Mouse (Mus musculus) CH12.LX (cell line): ENCODE measurements around the gene Pak4. TPM values are rescaled to one million over a fixed set of nuclear protein-coding genes. Genes with fewer than 3 reads are reported as not detected.

Experiments used
- DNase-seq: peaks from one replicate; pipeline ENCODE4 v3.0.0-alpha.2; 2013; ENCODE audit errors: extremely low read depth
- H3K27ac ChIP-seq: 2 replicates; pipeline ENCODE4 v1.5.1; 2012; ENCODE audit warnings: low read depth, mild to moderate bottlenecking, control low read depth, moderate library complexity; ENCODE audit not compliant: insufficient read depth
- H3K27me3 ChIP-seq: replicated peaks from 2 replicates; pipeline ENCODE3; 2012; ENCODE audit warnings: inconsistent platforms
- H3K36me3 ChIP-seq, 2 experiments: replicated peaks in 1 of 2; 2 replicates each; pipeline versions ENCODE3 to v1.6.1; 2012; ENCODE audit warnings: inconsistent platforms in 1 of 2, low read length in 1 of 2, mild to moderate bottlenecking in 1 of 2, mixed read lengths in 1 of 2, moderate library complexity in 1 of 2; ENCODE audit not compliant: control insufficient read depth in 1 of 2, insufficient read depth in 1 of 2
- H3K4me1 ChIP-seq, 2 experiments: 2 replicates each; pipeline ENCODE4 v1.6.1; 2012; ENCODE audit warnings: inconsistent platforms in 1 of 2, moderate library complexity in 1 of 2; ENCODE audit not compliant: insufficient read depth in 2 of 2, control insufficient read depth in 1 of 2
- H3K4me2 ChIP-seq: 2 replicates; pipeline ENCODE4 v1.6.1; 2012; ENCODE audit warnings: low read depth, mild to moderate bottlenecking, control low read depth; ENCODE audit not compliant: poor library complexity, insufficient read depth, severe bottlenecking
- H3K4me3 ChIP-seq, 3 experiments: fragments of 150-350 bp in 1 of 3; sonication (generic) in 1 of 3; replicated peaks in 1 of 3; 2 replicates each; pipeline versions ENCODE3 to v1.5.1; 2011 to 2012; ENCODE audit warnings: low read depth in 2 of 3, low read length in 2 of 3, mild to moderate bottlenecking in 2 of 3, moderate library complexity in 2 of 3, control low read depth in 1 of 3, improper control_type of control experiment in 1 of 3, inconsistent platforms in 1 of 3, mixed read lengths in 1 of 3; ENCODE audit not compliant: poor library complexity in 1 of 3
- H3K79me2 ChIP-seq: replicated peaks from 2 replicates; pipeline ENCODE4 v1.6.1; 2012; ENCODE audit warnings: mild to moderate bottlenecking, moderate library complexity; ENCODE audit not compliant: control insufficient read depth, poor library complexity, insufficient read depth, severe bottlenecking; ENCODE audit errors: extremely low read depth
- H3K9ac ChIP-seq: 2 replicates; pipeline ENCODE4 v1.6.1; 2012; ENCODE audit warnings: low read depth, mild to moderate bottlenecking, control low read depth, moderate library complexity; ENCODE audit not compliant: insufficient read depth
- H3K9me3 ChIP-seq: replicated peaks from 2 replicates; pipeline ENCODE3; 2012; ENCODE audit warnings: low read length, inconsistent platforms, mixed read lengths
- BHLHE40 ChIP-seq: IDR thresholded peaks from 2 replicates; pipeline ENCODE4 v1.6.1; 2011; ENCODE audit warnings: mild to moderate bottlenecking, low read depth, low read length, improper control_type of control experiment
- CHD1 ChIP-seq: IDR thresholded peaks from 2 replicates; pipeline ENCODE4 v1.6.1; 2012; ENCODE audit warnings: low read depth, low read length, improper control_type of control experiment, inconsistent platforms
- CHD2 ChIP-seq: IDR thresholded peaks from 2 replicates; pipeline ENCODE4 v1.6.1; 2011; ENCODE audit warnings: low read length, improper control_type of control experiment
- E2F4 ChIP-seq: IDR thresholded peaks from 2 replicates; pipeline ENCODE4 v1.6.1; 2011; ENCODE audit warnings: low read depth, low read length, improper control_type of control experiment; ENCODE audit not compliant: insufficient replicate concordance
- EP300 ChIP-seq: IDR thresholded peaks from 2 replicates; pipeline ENCODE4 v1.6.1; 2011; ENCODE audit warnings: low read length, improper control_type of control experiment
- ETS1 ChIP-seq: conservative IDR thresholded peaks from 2 replicates; pipeline ENCODE4 v1.6.1; 2012; ENCODE audit warnings: low read depth, mild to moderate bottlenecking, inconsistent platforms, low read length, improper control_type of control experiment, moderate library complexity
- GABPA ChIP-seq: IDR thresholded peaks from 2 replicates; pipeline ENCODE4 v1.6.1; 2012; ENCODE audit warnings: low read depth, low read length, improper control_type of control experiment, inconsistent platforms; ENCODE audit not compliant: insufficient replicate concordance
- HCFC1 ChIP-seq: IDR thresholded peaks from 2 replicates; pipeline ENCODE4 v1.6.1; 2012; ENCODE audit warnings: low read depth, mild to moderate bottlenecking, inconsistent platforms, low read length, improper control_type of control experiment
- IRF4 ChIP-seq: IDR thresholded peaks from 2 replicates; pipeline ENCODE4 v1.6.1; 2014; ENCODE audit warnings: low read depth, mild to moderate bottlenecking, inconsistent platforms, low read length, improper control_type of control experiment
- JUND ChIP-seq: conservative IDR thresholded peaks from 2 replicates; pipeline ENCODE4 v1.6.1; 2011; ENCODE audit warnings: low read depth, low read length, improper control_type of control experiment
- KAT2A ChIP-seq: IDR thresholded peaks from 2 replicates; pipeline ENCODE4 v1.6.1; 2012; ENCODE audit warnings: low read length, improper control_type of control experiment, inconsistent platforms; ENCODE audit not compliant: insufficient replicate concordance
- MAFK ChIP-seq: IDR thresholded peaks from 2 replicates; pipeline ENCODE4 v1.6.1; 2011; ENCODE audit warnings: low read length, improper control_type of control experiment; ENCODE audit not compliant: insufficient replicate concordance
- MAZ ChIP-seq: IDR thresholded peaks from 2 replicates; pipeline ENCODE4 v1.6.1; 2012; ENCODE audit warnings: low read depth, mild to moderate bottlenecking, inconsistent platforms, low read length, improper control_type of control experiment, moderate library complexity
- MEF2A ChIP-seq: IDR thresholded peaks from 2 replicates; pipeline ENCODE4 v1.6.1; 2014; ENCODE audit warnings: low read depth, mild to moderate bottlenecking, inconsistent platforms, low read length, improper control_type of control experiment, borderline replicate concordance
- MXI1 ChIP-seq: IDR thresholded peaks from 2 replicates; pipeline ENCODE4 v1.6.1; 2011; ENCODE audit warnings: mild to moderate bottlenecking, low read depth, low read length, improper control_type of control experiment
- NRF1 ChIP-seq: IDR thresholded peaks from 2 replicates; pipeline ENCODE4 v1.6.1; 2014; ENCODE audit warnings: low read depth, mild to moderate bottlenecking, inconsistent platforms, low read length, improper control_type of control experiment, moderate library complexity
- PAX5 ChIP-seq: IDR thresholded peaks from 2 replicates; pipeline ENCODE4 v1.6.1; 2012; ENCODE audit warnings: low read length, inconsistent platforms, mixed read lengths
- RAD21 ChIP-seq: IDR thresholded peaks from 2 replicates; pipeline ENCODE4 v1.6.1; 2011; ENCODE audit warnings: low read depth, mild to moderate bottlenecking, low read length, improper control_type of control experiment, moderate library complexity
- RCOR1 ChIP-seq: conservative IDR thresholded peaks from 2 replicates; pipeline ENCODE4 v1.6.1; 2012; ENCODE audit warnings: low read depth, mild to moderate bottlenecking, inconsistent platforms, low read length, improper control_type of control experiment
- SIN3A ChIP-seq: IDR thresholded peaks from 2 replicates; pipeline ENCODE4 v1.6.1; 2012; ENCODE audit warnings: low read length, improper control_type of control experiment, inconsistent platforms
- SMC3 ChIP-seq: IDR thresholded peaks from 2 replicates; pipeline ENCODE4 v1.6.1; 2011; ENCODE audit warnings: low read depth, low read length, improper control_type of control experiment
- TBP ChIP-seq: conservative IDR thresholded peaks from 2 replicates; pipeline ENCODE4 v1.6.1; 2011; ENCODE audit warnings: low read depth, low read length, improper control_type of control experiment
- TCF12 ChIP-seq: IDR thresholded peaks from 2 replicates; pipeline ENCODE4 v1.6.1; 2014; ENCODE audit warnings: low read depth, mild to moderate bottlenecking, inconsistent platforms, low read length, improper control_type of control experiment
- UBTF ChIP-seq: IDR thresholded peaks from 2 replicates; pipeline ENCODE4 v1.6.1; 2012; ENCODE audit warnings: low read depth, mild to moderate bottlenecking, inconsistent platforms, low read length, improper control_type of control experiment, moderate library complexity
- USF1 ChIP-seq: IDR thresholded peaks from 2 replicates; pipeline ENCODE4 v1.6.1; 2014; ENCODE audit warnings: low read depth, mild to moderate bottlenecking, inconsistent platforms, low read length, improper control_type of control experiment
- USF2 ChIP-seq: conservative IDR thresholded peaks from 2 replicates; pipeline ENCODE4 v1.6.1; 2011; ENCODE audit warnings: low read depth, low read length, improper control_type of control experiment
- ZC3H11A ChIP-seq: IDR thresholded peaks from 2 replicates; pipeline ENCODE4 v1.6.1; 2012; ENCODE audit warnings: low read depth, mild to moderate bottlenecking, inconsistent platforms, low read length, improper control_type of control experiment
- ZKSCAN1 ChIP-seq: IDR thresholded peaks from 2 replicates; pipeline ENCODE4 v1.6.1; 2012; ENCODE audit warnings: low read depth, inconsistent platforms, low read length, improper control_type of control experiment, borderline replicate concordance
- ZMIZ1 ChIP-seq: IDR thresholded peaks from 2 replicates; pipeline ENCODE4 v1.6.1; 2012; ENCODE audit warnings: low read depth, mild to moderate bottlenecking, inconsistent platforms, low read length, improper control_type of control experiment
- dilution Hi-C: fragments of 300-500 bp; cut with MboI; formaldehyde crosslinking; loops from 2 replicates; pipeline ENCODE4 v1.14.3; 2020; ENCODE audit warnings: low sequenced_read_pairs; ENCODE audit not compliant: extremely low pct_unique_long_range_greater_than_20kb, extremely low pct_ligation_motif_present
- in situ Hi-C: fragments of 300-500 bp; cut with MboI; formaldehyde crosslinking; loops from 3 replicates; pipeline ENCODE4 v1.14.3; 2019; ENCODE audit warnings: low sequenced_read_pairs, low pct_ligation_motif_present, low pct_unique_long_range_greater_than_20kb, mixed read lengths
- polyA plus RNA-seq: library from polyadenylated mRNA; unstranded; fragments of >175 nt; gene quantifications from 2 replicates; pipeline ENCODE4 v1.2.1, GENCODE M21; 2012; ENCODE audit warnings: low read depth; ENCODE audit not compliant: insufficient read length
- total RNA-seq, 2 experiments: library from RNA; depleted of rRNA; stranded (reverse); fragments of 300-350 nt in 1 of 2; fragments of >200 nt in 1 of 2; gene quantifications; 2 replicates each; pipeline ENCODE4 v1.2.3; 2012 to 2014

The Pak4 gene
- total and polyA plus RNA-seq, 3 experiments = 7.5 to 11.2 (median 8.3) TPM

DNA sequence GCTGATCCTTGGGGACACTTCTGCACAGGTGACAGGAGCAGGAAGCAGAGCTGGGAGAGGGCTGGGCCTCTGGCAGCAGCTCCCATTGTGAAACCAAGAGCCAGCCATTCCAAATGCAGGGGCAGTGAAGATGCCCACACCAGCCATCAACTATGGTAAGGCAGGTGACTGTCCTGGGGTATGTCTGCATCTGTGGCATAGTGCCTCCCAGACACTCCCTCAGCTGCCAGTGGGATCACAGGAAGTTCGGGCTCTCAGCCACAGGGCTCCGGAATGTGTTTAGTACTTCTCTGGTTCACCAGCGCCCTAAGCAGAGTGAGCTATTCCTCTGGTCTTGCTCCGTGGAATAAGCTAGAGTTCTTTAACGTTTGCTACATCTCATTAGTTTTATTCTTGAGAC is 40.9 kb downstream of the Pak4 start:
- Histone ChIP-seq H3K79me2 (no peaks in the 10 kb centered on the region), H3K4me1 (peaks cover 0 to 26% of the 10 kb centered on the region in 2 experiments; a peak in 2 of 4 replicates), H3K4me2 (no peak overlapping the region), H3K36me3 (peaks cover 29 to 47% of the 10 kb centered on the region in 2 experiments), H3K27me3 (no peaks in the 10 kb centered on the region), H3K4me3 (no peak overlapping the region), H3K9me3 (peaks cover 9% of the 10 kb centered on the region), H3K27ac (no peak overlapping the region), H3K9ac (no peak overlapping the region)
- in situ Hi-C loops = loop anchor here (5.0 kb wide), 1 partner anchor 35 kb away; no protein-coding TSS in a partner anchor
- TF ChIP-seq JUND (no peak), SIN3A (no peak), ZKSCAN1 (no peak), EP300 (no peak), GABPA (no peak), USF2 (no peak), MXI1 (no peak), NRF1 (no peak), USF1 (no peak), TBP (no peak), TCF12 (no peak), MAFK (no peak), KAT2A (no peak), CHD2 (no peak), BHLHE40 (no peak), ETS1 (no peak), RCOR1 (no peak), ZC3H11A (no peak), UBTF (no peak), PAX5 (no peak)
- dilution Hi-C loops = no loop called here
- DNase-seq = no peak

DNA sequence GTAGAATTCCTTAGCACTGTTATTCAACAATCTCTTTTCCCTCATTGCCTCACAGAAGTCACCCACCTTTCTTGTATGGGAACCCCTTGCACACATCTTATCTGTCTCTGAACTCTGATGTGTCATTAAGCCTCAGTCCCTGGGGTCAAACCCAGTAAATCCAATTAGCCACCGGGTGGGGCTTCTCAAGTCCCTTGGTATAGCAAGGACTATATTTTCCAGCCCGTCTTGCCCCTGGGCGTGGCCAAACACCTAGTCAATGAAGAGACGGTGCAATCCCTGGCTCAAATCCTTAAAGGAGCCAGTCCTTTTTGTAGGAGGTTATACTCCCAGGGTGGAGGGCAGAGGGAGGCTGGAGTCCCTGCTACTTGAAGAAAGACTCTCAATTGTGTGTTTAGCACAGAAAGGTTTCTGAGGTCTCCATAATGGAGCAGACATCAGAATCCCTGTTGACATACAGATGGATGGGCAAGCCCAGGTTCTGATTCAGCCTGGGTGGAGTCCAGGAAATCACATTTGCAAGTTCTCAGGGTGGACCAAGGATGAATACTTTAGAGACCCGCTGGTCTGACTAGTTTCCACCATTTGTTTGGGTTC is 41.9 kb downstream of the Pak4 start:
- no peak overlapping the region for H3K9ac ChIP-seq
- no peak overlapping the region for H3K4me3 ChIP-seq
- H3K27me3 ChIP-seq = no peaks in the 10 kb centered on the region
- TF ChIP-seq SIN3A (no peak), E2F4 (no peak), CHD1 (no peak), MAFK (no peak), SMC3 (no peak), ZMIZ1 (no peak), IRF4 (no peak), TCF12 (no peak), JUND (no peak), HCFC1 (no peak), ZC3H11A (no peak), MAZ (no peak), MEF2A (no peak), RAD21 (no peak)
- peaks cover 0 to 26% of the 10 kb centered on the region in 2 experiments; a peak in 2 of 4 replicates for H3K4me1 ChIP-seq
- no peaks in the 10 kb centered on the region for H3K79me2 ChIP-seq
- peaks cover 9% of the 10 kb centered on the region for H3K9me3 ChIP-seq
- no peak for DNase-seq
- dilution Hi-C loops (no loop called here), in situ Hi-C loops (loop anchor here (5.0 kb wide), 1 partner anchor 36 kb away; no protein-coding TSS in a partner anchor)
- no peak overlapping the region for H3K27ac ChIP-seq
- no peak overlapping the region for H3K4me2 ChIP-seq
- peaks cover 24 to 40% of the 10 kb centered on the region in 2 experiments for H3K36me3 ChIP-seq
